ENCODE assay signal across 17 mouse cellular contexts in the genomic region with DNA sequence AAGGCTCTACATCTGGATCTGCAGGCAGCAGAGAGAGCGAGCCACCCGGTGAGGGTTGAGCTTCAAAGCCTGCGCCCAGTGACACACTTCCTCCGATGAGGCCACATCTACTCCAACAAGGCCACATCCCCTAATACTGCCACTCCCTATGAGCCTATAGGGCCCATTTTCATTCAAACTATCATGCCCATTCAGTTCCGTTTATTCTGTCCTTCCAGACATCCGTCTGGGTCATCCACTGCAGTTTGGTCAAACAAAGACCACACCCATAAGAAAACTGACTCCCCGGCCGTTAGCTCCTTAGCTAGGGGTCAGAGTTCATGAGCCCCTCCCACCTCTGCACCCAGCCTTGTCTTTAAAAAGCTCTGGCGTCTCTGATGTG. TPM values are rescaled to one million over a fixed set of nuclear protein-coding genes. Genes with fewer than 3 reads are reported as not detected.
DNase-seq lines count a peak whose midpoint lies in the region; ATAC-seq and TF ChIP-seq lines count a peak whose summit lies in the region.
"Had no signal": no experiment of that assay in that cellular context is flagged by ENCODE, and none has a peak within 500 bp of the region (broad histone marks: within the 10 kb centered on the region; RNA-seq: fewer than 3 reads in every experiment).

No protein-coding gene starts in this region.

- no peak overlapping the region for H3K4me2 ChIP-seq in intestine, embryonic 15.5 days (replicated peaks)
- H3K4me2 ChIP-seq in intestine, postnatal 0 days (replicated peaks; ENCODE audit: low read depth) = no peak overlapping the region
- H3K4me2 ChIP-seq in forebrain, embryonic 15.5 days (replicated peaks) = no peak overlapping the region
- H3K4me2 ChIP-seq in neural tube, embryonic 15.5 days = no peak overlapping the region
- H3K4me2 ChIP-seq: embryonic facial prominence, embryonic 13.5 days; heart, embryonic 15.5 days; liver, embryonic 13.5 days; midbrain, embryonic 11.5 days had no signal

- H3K27ac ChIP-seq in intestine, embryonic 15.5 days = no peak overlapping the region
- no peak overlapping the region for H3K27ac ChIP-seq in intestine, postnatal 0 days (ENCODE audit: low read depth, low read length)
- peak overlapping the region; percentile 63; the same call in 1 of the 2 replicates for H3K27ac ChIP-seq in ES-E14 (ENCODE audit: insufficient read depth, low read depth, low read length, poor library complexity, severe bottlenecking)
- peak overlapping the region; percentile 67 for H3K27ac ChIP-seq in forebrain, embryonic 15.5 days (replicated peaks)
- H3K27ac ChIP-seq in neural tube, embryonic 15.5 days (replicated peaks) = 0 out of 2 replicates have a peak overlapping the region, but pooled peaks have one; percentile 18
- H3K27ac ChIP-seq: embryonic facial prominence, embryonic 13.5 days; heart, embryonic 15.5 days; liver, embryonic 13.5 days had no signal

- H3K4me1 ChIP-seq in intestine, embryonic 15.5 days (replicated peaks) = 0 out of 2 replicates have a peak, but pooled peaks cover 9% of the 10 kb centered on the region
- H3K4me1 ChIP-seq in intestine, postnatal 0 days (replicated peaks; ENCODE audit: control insufficient read depth, insufficient read depth, low read length) = no peaks in the 10 kb centered on the region
- peaks cover 7 to 23% of the 10 kb centered on the region in 2 experiments for H3K4me1 ChIP-seq in ES-E14 (ENCODE audit: control insufficient read depth in 2 of 2, insufficient read depth in 2 of 2, low read length in 2 of 2, poor library complexity in 1 of 2)
- H3K4me1 ChIP-seq in forebrain, embryonic 15.5 days = peaks cover 14% of the 10 kb centered on the region
- peaks cover 10% of the 10 kb centered on the region for H3K4me1 ChIP-seq in neural tube, embryonic 15.5 days

- in situ Hi-C loops in ES-E14 (cut with MboI; ENCODE audit: low sequenced_read_pairs in 2 of 2, unreplicated experiment in 2 of 2) = no loop called here

- H3K36me3 ChIP-seq in intestine, embryonic 15.5 days = no peaks in the 10 kb centered on the region
- no peaks in the 10 kb centered on the region for H3K36me3 ChIP-seq in intestine, postnatal 0 days (ENCODE audit: control insufficient read depth, insufficient read depth)
- no peaks in the 10 kb centered on the region for H3K36me3 ChIP-seq in ES-E14 (ENCODE audit: control insufficient read depth, insufficient read depth, low read length, poor library complexity, severe bottlenecking)
- H3K36me3 ChIP-seq in forebrain, embryonic 15.5 days = no peaks in the 10 kb centered on the region
- H3K36me3 ChIP-seq in neural tube, embryonic 15.5 days = no peaks in the 10 kb centered on the region
- H3K36me3 ChIP-seq: embryonic facial prominence, embryonic 13.5 days; heart, embryonic 15.5 days; liver, embryonic 13.5 days had no signal

- H3K4me3 ChIP-seq in intestine, embryonic 15.5 days (replicated peaks) = no peak overlapping the region
- H3K4me3 ChIP-seq in intestine, postnatal 0 days (ENCODE audit: low read depth, low read length) = no peak overlapping the region
- H3K4me3 ChIP-seq in ES-E14 (ENCODE audit: insufficient read depth in 1 of 2, low read depth in 1 of 2, low read length in 2 of 2, poor library complexity in 1 of 2, severe bottlenecking in 1 of 2) = peak overlapping the region; percentile 33 to 51; a peak in 3 of 4 replicates
- H3K4me3 ChIP-seq in forebrain, embryonic 15.5 days = no peak overlapping the region
- H3K4me3 ChIP-seq in neural tube, embryonic 15.5 days (replicated peaks) = no peak overlapping the region
- H3K4me3 ChIP-seq: embryonic facial prominence, embryonic 13.5 days; heart, embryonic 15.5 days; liver, embryonic 13.5 days had no signal

- H3K27me3 ChIP-seq in intestine, embryonic 15.5 days (replicated peaks) = no peaks in the 10 kb centered on the region
- no peaks in the 10 kb centered on the region for H3K27me3 ChIP-seq in intestine, postnatal 0 days (replicated peaks; ENCODE audit: control insufficient read depth, insufficient read depth, low read length)
- 0 out of 2 replicates have a peak, but pooled peaks cover 3% of the 10 kb centered on the region for H3K27me3 ChIP-seq in forebrain, embryonic 15.5 days
- H3K27me3 ChIP-seq in neural tube, embryonic 15.5 days (replicated peaks) = no peaks in the 10 kb centered on the region
- H3K27me3 ChIP-seq: embryonic facial prominence, embryonic 13.5 days; heart, embryonic 15.5 days; liver, embryonic 13.5 days; Patski had no signal

- peak; percentile 81 for DNase-seq in ES-E14 (ENCODE audit: low read depth, low spot score)
- DNase-seq in thymus, postnatal 36 days = no peak
- DNase-seq in adrenal gland, adult (ENCODE audit: inconsistent age in 2 of 2, low spot score in 1 of 2) = no peak
- DNase-seq: adrenal gland, adult 8-10 months; kidney, postnatal 4 days; layer of hippocampus, postnatal 36 days; liver, embryonic 13.5 days; lung, postnatal 14 days had no signal

- ATAC-seq in intestine, embryonic 15.5 days = peak; percentile 43; the same call in 1 of the 2 replicates
- no peak for ATAC-seq in intestine, postnatal 0 days
- ATAC-seq in forebrain, embryonic 15.5 days (replicated peaks) = no peak
- ATAC-seq in neural tube, embryonic 15.5 days (ENCODE audit: low FRiP score) = no peak
- ATAC-seq: CD4-positive, CD25-positive, alpha-beta regulatory T cell, adult 4 months; Patski had no signal

- no peaks in the 10 kb centered on the region for H3K9me3 ChIP-seq in intestine, embryonic 15.5 days
- H3K9me3 ChIP-seq in intestine, postnatal 0 days (ENCODE audit: control insufficient read depth) = no peaks in the 10 kb centered on the region
- H3K9me3 ChIP-seq in ES-E14 (ENCODE audit: control insufficient read depth, insufficient read depth, low read depth, low read length) = no peaks in the 10 kb centered on the region
- H3K9me3 ChIP-seq in forebrain, embryonic 15.5 days = no peaks in the 10 kb centered on the region
- no peaks in the 10 kb centered on the region for H3K9me3 ChIP-seq in neural tube, embryonic 15.5 days (replicated peaks)
- H3K9me3 ChIP-seq: embryonic facial prominence, embryonic 13.5 days; heart, embryonic 15.5 days; liver, embryonic 13.5 days had no signal

- H3K9ac ChIP-seq in intestine, embryonic 15.5 days = no peak overlapping the region
- no peak overlapping the region for H3K9ac ChIP-seq in intestine, postnatal 0 days (ENCODE audit: low read depth, low read length)
- no peak overlapping the region for H3K9ac ChIP-seq in ES-E14 (ENCODE audit: insufficient read depth, low read depth, low read length, poor library complexity, severe bottlenecking)
- H3K9ac ChIP-seq in forebrain, embryonic 15.5 days (replicated peaks) = no peak overlapping the region
- H3K9ac ChIP-seq in neural tube, embryonic 15.5 days (replicated peaks) = no peak overlapping the region
- H3K9ac ChIP-seq: embryonic facial prominence, embryonic 13.5 days; heart, embryonic 15.5 days; liver, embryonic 13.5 days had no signal

- no peak for TF ChIP-seq CTCF in intestine, postnatal 0 days (IDR thresholded peaks at IDR 0.05; ENCODE audit: low read depth)

- 41% methylated on average over 9 of the region's 9 CpGs for WGBS in intestine, embryonic 15.5 days
- WGBS in intestine, postnatal 0 days = 28% methylated on average over 9 of the region's 9 CpGs
- 51% methylated on average over 9 of the region's 9 CpGs for WGBS in forebrain, embryonic 15.5 days
- 21% methylated on average over 9 of the region's 9 CpGs for WGBS in neural tube, embryonic 15.5 days

TF ChIP-seq in ES-E14, 5 proteins besides CTCF, POLR2A, EP300 and RAD21:
- TF ChIP-seq ZNF384 (IDR thresholded peaks at IDR 0.05; ENCODE audit: low read depth, low read length) (no peak), CHD2 (IDR thresholded peaks at IDR 0.05; ENCODE audit: low read depth, low read length) (no peak), HCFC1 (IDR thresholded peaks at IDR 0.05; ENCODE audit: borderline replicate concordance, insufficient read depth, low read length) (no peak), ZC3H11A (IDR thresholded peaks at IDR 0.05; ENCODE audit: borderline replicate concordance, low read depth, low read length) (no peak), MAFK (IDR thresholded peaks at IDR 0.05; ENCODE audit: insufficient read depth, low read depth, low read length) (no peak)

RNA-seq across cellular contexts. Expression of gene Itga6, which starts 26.4 kb away (rescaled TPM):
- polyA plus RNA-seq in intestine, embryonic 15.5 days (2015; fragmentation: Nextera tagmentation; extraction: Ambion mirVana) = 47.6 and 48.1 TPM in 2 replicates
- polyA plus RNA-seq in intestine, postnatal 0 days (2015; fragmentation: Nextera tagmentation; extraction: Ambion mirVana) = 32.1 and 36.9 TPM in 2 replicates
- total RNA-seq in ES-E14 (2012; rRNA removed) = 169 and 217 TPM in 2 replicates
- polyA plus RNA-seq in forebrain, embryonic 15.5 days (2015; fragmentation: Nextera tagmentation; extraction: Ambion mirVana) = 25.7 TPM in 2 replicates
- 23.1 and 29.3 TPM in 2 replicates for polyA plus RNA-seq in neural tube, embryonic 15.5 days (2015; fragmentation: Nextera tagmentation; extraction: Ambion mirVana)

Comparison
In these comparisons a context has a peak if more than half of its experiments do, and no peak if none do; other contexts are left out.
1. H3K27ac ChIP-seq: peak in ES-E14 (single experiment), forebrain, embryonic 15.5 days (single experiment) and neural tube, embryonic 15.5 days (single experiment); none in intestine, embryonic 15.5 days (single experiment) and intestine, postnatal 0 days (single experiment).
2. H3K4me3 ChIP-seq: peak in ES-E14 (2 of 2); none in intestine, embryonic 15.5 days (single experiment), intestine, postnatal 0 days (single experiment), forebrain, embryonic 15.5 days (single experiment) and neural tube, embryonic 15.5 days (single experiment).